Mouse (Mus musculus) spleen, adult 2 months (tissue): ENCODE results near the gene Prkar2a. TPM values are rescaled to one million over a fixed set of nuclear protein-coding genes. Genes with fewer than 3 reads are reported as not detected.

Source experiments
- DNase-seq, 2 experiments: peaks; one replicate each; pipeline versions ENCODE4 v3.0.0 to v3.0.0-alpha.2; 2012 to 2021; ENCODE audit warnings: low spot score in 2 of 2, low read depth in 1 of 2
- H3K27ac ChIP-seq: fragments of 200-500 bp; 2 replicates; pipeline ENCODE4 v1.5.1; 2012; ENCODE audit warnings: low read length, inconsistent platforms; ENCODE audit not compliant: insufficient read depth
- H3K27me3 ChIP-seq: fragments of 200-500 bp; 2 replicates; pipeline ENCODE4 v1.6.1; 2012; ENCODE audit warnings: mild to moderate bottlenecking, moderate library complexity, low read length, inconsistent platforms; ENCODE audit not compliant: control insufficient read depth, insufficient read depth
- H3K36me3 ChIP-seq: fragments of 200-500 bp; 2 replicates; pipeline ENCODE4 v1.6.1; 2012; ENCODE audit warnings: mild to moderate bottlenecking, low read length, inconsistent platforms; ENCODE audit not compliant: control insufficient read depth, insufficient read depth
- H3K4me1 ChIP-seq: fragments of 200-500 bp; 2 replicates; pipeline ENCODE4 v1.6.1; 2011; ENCODE audit warnings: inconsistent platforms; ENCODE audit not compliant: control insufficient read depth, insufficient read depth, insufficient read length
- H3K4me3 ChIP-seq: fragments of 200-500 bp; 2 replicates; pipeline ENCODE4 v1.5.1; 2011; ENCODE audit warnings: mild to moderate bottlenecking, inconsistent platforms; ENCODE audit not compliant: insufficient read depth, insufficient read length; ENCODE audit errors: extremely low read depth
- CTCF ChIP-seq: fragments of 200-500 bp; IDR thresholded peaks from 2 replicates; pipeline ENCODE4 v1.5.1; 2011; ENCODE audit warnings: mild to moderate bottlenecking, inconsistent platforms; ENCODE audit not compliant: insufficient read depth, insufficient read length, insufficient replicate concordance; ENCODE audit errors: extremely low read depth
- POLR2A ChIP-seq: fragments of 200-500 bp; IDR thresholded peaks from 2 replicates; pipeline ENCODE4 v1.6.1; 2011; ENCODE audit warnings: low read depth, low read length, inconsistent platforms
- WGBS: fragments of 180-500 bp; shearing (Covaris S2); methylation state at CpG from one replicate; pipeline ENCODE4 v1.1.7; 2018; 5-methylcytosine and 5-hydroxymethylcytosine counted together
- polyA plus RNA-seq: library from polyadenylated mRNA; depleted of rRNA; stranded (reverse); fragments of >200 nt; gene quantifications from 2 replicates; pipeline ENCODE4 v1.2.3, GENCODE M21; 2012

Prkar2a gene
- polyA plus RNA-seq, 1 experiment = 3.9 TPM

GRCm38 (mm10) chr9:108739239-108739638 is 50.1 kb downstream of the Prkar2a start:
- H3K4me3 ChIP-seq = no peak overlapping the region
- no peak for DNase-seq
- H3K36me3 ChIP-seq = no peaks in the 10 kb centered on the region
- WGBS = 77% methylated on average over 3 of the region's 3 CpGs
- TF ChIP-seq CTCF (no peak), POLR2A (no peak)
- no peak overlapping the region for H3K27ac ChIP-seq
- no peaks in the 10 kb centered on the region for H3K4me1 ChIP-seq
- H3K27me3 ChIP-seq = no peaks in the 10 kb centered on the region

GRCm38 (mm10) chr9:108740062-108740461 is 50.9 kb downstream of the Prkar2a start:
- TF ChIP-seq CTCF = no peak
- Histone ChIP-seq H3K27ac (no peak overlapping the region), H3K36me3 (peaks cover under 1% of the 10 kb centered on the region; the same call in 1 of the 2 replicates), H3K27me3 (no peaks in the 10 kb centered on the region), H3K4me3 (no peak overlapping the region), H3K4me1 (no peaks in the 10 kb centered on the region)
- 92% methylated on average over 1 of the region's 1 CpGs for WGBS
- DNase-seq = no peak

GRCm38 (mm10) chr9:108742048-108742447 is 52.9 kb downstream of the Prkar2a start:
- TF ChIP-seq CTCF (no peak), POLR2A (no peak)
- Histone ChIP-seq H3K27me3 (no peaks in the 10 kb centered on the region), H3K36me3 (peaks cover 2% of the 10 kb centered on the region; the same call in 1 of the 2 replicates), H3K4me1 (no peaks in the 10 kb centered on the region), H3K4me3 (no peak overlapping the region), H3K27ac (no peak overlapping the region)
- WGBS = 89% methylated on average over 9 of the region's 9 CpGs
- no peak for DNase-seq

- H3K27ac ChIP-seq = no peak overlapping the region
These were observed 57.9 kb downstream of the Prkar2a start for GRCm38 (mm10) chr9:108746876-108747499.

GRCm38 (mm10) chr9:108747694-108748093 is 58.6 kb downstream of the Prkar2a start:
- no peak overlapping the region for H3K4me3 ChIP-seq
- no peak for DNase-seq
- TF ChIP-seq CTCF (no peak), POLR2A (no peak)
- H3K36me3 ChIP-seq = peaks cover 4% of the 10 kb centered on the region; the same call in 1 of the 2 replicates
- H3K4me1 ChIP-seq = no peaks in the 10 kb centered on the region
- H3K27me3 ChIP-seq = no peaks in the 10 kb centered on the region
- H3K27ac ChIP-seq = no peak overlapping the region
- 96% methylated on average over 3 of the region's 3 CpGs for WGBS

More at GRCm38 (mm10) chr9:108746876-108747499, 57.9 kb downstream of the Prkar2a start:
- Histone ChIP-seq H3K4me1 (no peaks in the 10 kb centered on the region), H3K27me3 (no peaks in the 10 kb centered on the region), H3K4me3 (no peak overlapping the region), H3K36me3 (peaks cover 4% of the 10 kb centered on the region; the same call in 1 of the 2 replicates)
- WGBS = 92% methylated on average over 14 of the region's 14 CpGs
- no peak for TF ChIP-seq CTCF
- no peak for DNase-seq

- 86% methylated on average over 11 of the region's 11 CpGs for WGBS
- peaks cover 4% of the 10 kb centered on the region; the same call in 1 of the 2 replicates for H3K36me3 ChIP-seq
These were observed 59.6 kb downstream of the Prkar2a start for GRCm38 (mm10) chr9:108748600-108749183.

GRCm38 (mm10) chr9:108750616-108751015 is 61.5 kb downstream of the Prkar2a start:
- DNase-seq = no peak
- no peak overlapping the region for H3K27ac ChIP-seq
- WGBS = 91% methylated on average over 11 of the region's 11 CpGs
- H3K4me3 ChIP-seq = no peak overlapping the region
- H3K4me1 ChIP-seq = no peaks in the 10 kb centered on the region
- no peaks in the 10 kb centered on the region for H3K27me3 ChIP-seq
- H3K36me3 ChIP-seq = 0 out of 2 replicates have a peak, but pooled peaks cover 2% of the 10 kb centered on the region
- TF ChIP-seq CTCF = no peak
- TF ChIP-seq POLR2A = no peak

More at GRCm38 (mm10) chr9:108748600-108749183, 59.6 kb downstream of the Prkar2a start:
- no peak for TF ChIP-seq POLR2A
- no peak for TF ChIP-seq CTCF
- H3K4me3 ChIP-seq = no peak overlapping the region
- no peaks in the 10 kb centered on the region for H3K4me1 ChIP-seq
- no peak for DNase-seq
- H3K27ac ChIP-seq = no peak overlapping the region
- H3K27me3 ChIP-seq = no peaks in the 10 kb centered on the region
